Mouse (Mus musculus) neutrophil, adult 5-6 weeks (primary cell): ENCODE results near the gene Gm14632. TPM values are rescaled to one million over a fixed set of nuclear protein-coding genes. Genes with fewer than 3 reads are reported as not detected.
"Not testable (repeated sequence)": the region's sequence is repeated elsewhere in the genome, so short reads cannot be mapped to it uniquely, and the experiment has no call there.

Source experiments
- ATAC-seq: fragments of 151-379, 151-347 bp; 2 replicates; pipeline ENCODE4 v1.8.0; 2017; ENCODE audit warnings: mild to moderate bottlenecking, moderate TSS enrichment; ENCODE audit not compliant: insufficient number of reproducible peaks, poor library complexity, low FRiP score, severe bottlenecking; ENCODE audit errors: extremely low read depth
- total RNA-seq: library from RNA; stranded (forward); fragments of 200-1000 nt; gene quantifications from 2 replicates; pipeline ENCODE4 v1.2.3, GENCODE M21; 2017

Gm14632 gene
- not detected in 2 replicates for total RNA-seq

DNA sequence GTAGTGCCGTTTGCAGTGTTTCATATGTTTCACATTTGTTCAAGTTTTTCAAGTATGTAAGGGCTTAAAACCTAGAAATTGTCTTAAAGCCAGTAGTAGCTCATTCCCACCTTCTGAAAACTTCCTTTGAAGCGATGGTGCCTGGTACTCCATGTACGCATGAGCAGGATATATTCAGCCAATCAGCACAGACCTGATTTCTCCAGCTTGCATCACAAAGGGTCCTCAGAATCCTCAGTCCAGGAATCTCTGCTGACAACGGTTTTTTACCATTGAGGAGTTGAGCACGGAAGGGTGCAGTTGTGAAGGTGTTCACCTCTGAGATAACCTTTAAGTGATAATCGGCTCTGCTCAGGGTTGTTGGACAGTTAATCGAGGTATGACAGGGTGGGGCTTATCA is at the start of gene Gm14632:
Gm14632 (plus strand) TSS at position 301 of the 400 bp plus-strand sequence.
- ATAC-seq: not testable (repeated sequence)
